Comparison of ENCODE assay signal across 8 mouse cellular contexts in genomic region chr19:7605930-7606783, GRCm38 (mm10). TPM values are rescaled to one million over a fixed set of nuclear protein-coding genes. Genes with fewer than 3 reads are reported as not detected.
DNase-seq lines count a peak whose midpoint lies in the region; ATAC-seq and TF ChIP-seq lines count a peak whose summit lies in the region.

No protein-coding gene starts in this region.

- no peak overlapping the region for H3K9ac ChIP-seq in liver, embryonic 11.5 days (ENCODE audit: low read depth, low read length)
- H3K9ac ChIP-seq in forebrain, embryonic 14.5 days (ENCODE audit: low read length) = peak overlapping the region; percentile 35; the same call in 1 of the 2 replicates
- 0 out of 2 replicates have a peak overlapping the region, but pooled peaks have one; percentile 46 for H3K9ac ChIP-seq in midbrain, postnatal 0 days (replicated peaks; ENCODE audit: low read length, poor library complexity, severe bottlenecking)

- peak overlapping the region; percentile 57 for H3K4me2 ChIP-seq in liver, embryonic 11.5 days
- peak overlapping the region; percentile 62 for H3K4me2 ChIP-seq in forebrain, embryonic 14.5 days (ENCODE audit: low read length)
- peak overlapping the region; percentile 81 for H3K4me2 ChIP-seq in midbrain, postnatal 0 days (ENCODE audit: low read depth, low read length, poor library complexity, severe bottlenecking)

- H3K4me3 ChIP-seq in liver, embryonic 11.5 days (ENCODE audit: low read depth, low read length) = peak overlapping the region; percentile 20
- H3K4me3 ChIP-seq in forebrain, embryonic 14.5 days (ENCODE audit: low read depth, low read length) = peak overlapping the region; percentile 23
- H3K4me3 ChIP-seq in limb, embryonic 10.5 days = peak overlapping the region; percentile 47
- H3K4me3 ChIP-seq in midbrain, postnatal 0 days (ENCODE audit: low read depth, low read length) = peak overlapping the region; percentile 36

- 6% methylated on average over 15 of the region's 15 CpGs for WGBS in liver, embryonic 11.5 days
- 0% methylated on average over 15 of the region's 15 CpGs for WGBS in forebrain, embryonic 14.5 days
- 2% methylated on average over 15 of the region's 15 CpGs for WGBS in limb, embryonic 10.5 days
- 3% methylated on average over 15 of the region's 15 CpGs for WGBS in midbrain, postnatal 0 days

- H3K27ac ChIP-seq in liver, embryonic 11.5 days (ENCODE audit: low read depth, low read length) = no peak overlapping the region
- H3K27ac ChIP-seq in forebrain, embryonic 14.5 days (ENCODE audit: low read depth, low read length) = peak overlapping the region; percentile 88
- H3K27ac ChIP-seq in limb, embryonic 10.5 days = peak overlapping the region; percentile 83
- H3K27ac ChIP-seq in midbrain, postnatal 0 days (ENCODE audit: low read depth, low read length) = peak overlapping the region; percentile 38

- TF ChIP-seq CTCF in midbrain, postnatal 0 days (IDR thresholded peaks at IDR 0.05) = peak; percentile 21; the same call in 1 of the 2 replicates

- H3K9me3 ChIP-seq in liver, embryonic 11.5 days (ENCODE audit: control insufficient read depth, low read length) = no peaks in the 10 kb centered on the region
- no peaks in the 10 kb centered on the region for H3K9me3 ChIP-seq in forebrain, embryonic 14.5 days (replicated peaks; ENCODE audit: control insufficient read depth, low read length)
- no peaks in the 10 kb centered on the region for H3K9me3 ChIP-seq in limb, embryonic 10.5 days (replicated peaks)
- H3K9me3 ChIP-seq in midbrain, postnatal 0 days (ENCODE audit: low read length) = no peaks in the 10 kb centered on the region

- DNase-seq in liver, embryonic 11.5 days (ENCODE audit: low spot score) = no peak
- no peak for DNase-seq in liver
- peak; percentile 97 for DNase-seq in forebrain, embryonic 14.5 days (ENCODE audit: low spot score)
- peak; percentile 78 for DNase-seq in kidney, adult 18-20 months
- DNase-seq in limb, embryonic 10.5 days (ENCODE audit: low spot score) = peak; percentile 74
- DNase-seq in midbrain, postnatal 0 days (ENCODE audit: low spot score) = peak; percentile 91
- no peak for DNase-seq in thymus, postnatal 4 days

- no peaks in the 10 kb centered on the region for H3K36me3 ChIP-seq in liver, embryonic 11.5 days (ENCODE audit: control insufficient read depth, insufficient read depth, low read length)
- no peaks in the 10 kb centered on the region for H3K36me3 ChIP-seq in forebrain, embryonic 14.5 days (ENCODE audit: control insufficient read depth, insufficient read depth, low read length)
- H3K36me3 ChIP-seq in limb, embryonic 10.5 days = no peaks in the 10 kb centered on the region
- H3K36me3 ChIP-seq in midbrain, postnatal 0 days (ENCODE audit: insufficient read depth, low read length) = no peaks in the 10 kb centered on the region

- no peak for ATAC-seq in liver, embryonic 11.5 days (replicated peaks; ENCODE audit: low FRiP score)
- peak; percentile 93 for ATAC-seq in forebrain, embryonic 14.5 days
- ATAC-seq in midbrain, postnatal 0 days (ENCODE audit: low FRiP score) = peak; percentile 81
- ATAC-seq in erythroid progenitor cell, adult 5-6 weeks (replicated peaks; ENCODE audit: low FRiP score, poor library complexity, severe bottlenecking) = no peak

- H3K27me3 ChIP-seq in liver, embryonic 11.5 days (replicated peaks; ENCODE audit: control insufficient read depth, insufficient read depth, low read length) = peaks cover 8% of the 10 kb centered on the region; the same call in 1 of the 2 replicates
- no peaks in the 10 kb centered on the region for H3K27me3 ChIP-seq in forebrain, embryonic 14.5 days (replicated peaks; ENCODE audit: control insufficient read depth, insufficient read depth, low read length)
- H3K27me3 ChIP-seq in limb, embryonic 10.5 days (ENCODE audit: low read depth, poor library complexity, severe bottlenecking) = peaks cover 28% of the 10 kb centered on the region
- no peaks in the 10 kb centered on the region for H3K27me3 ChIP-seq in midbrain, postnatal 0 days (ENCODE audit: insufficient read depth, low read length)

- peaks cover 9% of the 10 kb centered on the region for H3K4me1 ChIP-seq in liver, embryonic 11.5 days (replicated peaks; ENCODE audit: control insufficient read depth, insufficient read depth, low read length)
- peaks cover 21% of the 10 kb centered on the region for H3K4me1 ChIP-seq in forebrain, embryonic 14.5 days (ENCODE audit: control insufficient read depth, insufficient read depth, low read length)
- H3K4me1 ChIP-seq in limb, embryonic 10.5 days = peaks cover 33% of the 10 kb centered on the region
- peaks cover 11% of the 10 kb centered on the region for H3K4me1 ChIP-seq in midbrain, postnatal 0 days (ENCODE audit: insufficient read depth, low read length)

RNA-seq across cellular contexts. Expression of gene Lgals12, which starts 0.8 kb away (rescaled TPM):
- not detected in 2 replicates for polyA plus RNA-seq in liver, embryonic 11.5 days (2014; fragmentation: Nextera tagmentation; extraction: Ambion mirVana)
- polyA plus RNA-seq in forebrain, embryonic 14.5 days (2014; fragmentation: Nextera tagmentation; extraction: Ambion mirVana) = 0.14 and 0.20 TPM in 2 replicates
- polyA plus RNA-seq in limb, embryonic 10.5 days (2016; fragmentation: Nextera tagmentation; extraction: Ambion mirVana) = 0.21 and 0.84 TPM in 2 replicates
- total RNA-seq in midbrain, postnatal 0 days (2014; rRNA removed) = 0.09 and 0.16 TPM in 2 replicates
- 0.12 and 0.17 TPM in 2 replicates for polyA plus RNA-seq in midbrain, postnatal 0 days (2015; fragmentation: Nextera tagmentation; extraction: Ambion mirVana)
- total RNA-seq in erythroid progenitor cell, adult 5-6 weeks (2015; ENCODE audit: low replicate concordance) = not detected in 2 replicates
- total RNA-seq in erythroid progenitor cell, adult 5-6 weeks (2017; ENCODE audit: low replicate concordance) = not detected in 2 replicates

RNA-seq across cellular contexts. Expression of gene Hrasls5, which starts 6.2 kb away (rescaled TPM):
- polyA plus RNA-seq in liver, embryonic 11.5 days (2014; fragmentation: Nextera tagmentation; extraction: Ambion mirVana) = not detected in 2 replicates
- not detected in 2 replicates for polyA plus RNA-seq in forebrain, embryonic 14.5 days (2014; fragmentation: Nextera tagmentation; extraction: Ambion mirVana)
- not detected in 2 replicates for polyA plus RNA-seq in limb, embryonic 10.5 days (2016; fragmentation: Nextera tagmentation; extraction: Ambion mirVana)
- total RNA-seq in midbrain, postnatal 0 days (2014; rRNA removed) = 0.99 TPM in 1 of 2 replicates, not detected in the other
- 0.59 TPM in 1 of 2 replicates, not detected in the other for polyA plus RNA-seq in midbrain, postnatal 0 days (2015; fragmentation: Nextera tagmentation; extraction: Ambion mirVana)
- not detected in 2 replicates for total RNA-seq in erythroid progenitor cell, adult 5-6 weeks (2015; ENCODE audit: low replicate concordance)
- total RNA-seq in erythroid progenitor cell, adult 5-6 weeks (2017; ENCODE audit: low replicate concordance) = not detected in 2 replicates

RNA-seq across cellular contexts. Expression of gene Pla2g16, which starts 48.9 kb away (rescaled TPM):
- polyA plus RNA-seq in liver, embryonic 11.5 days (2014; fragmentation: Nextera tagmentation; extraction: Ambion mirVana) = 16.0 TPM in 2 replicates
- polyA plus RNA-seq in forebrain, embryonic 14.5 days (2014; fragmentation: Nextera tagmentation; extraction: Ambion mirVana) = 4.6 and 5.5 TPM in 2 replicates
- 3.2 and 3.6 TPM in 2 replicates for polyA plus RNA-seq in limb, embryonic 10.5 days (2016; fragmentation: Nextera tagmentation; extraction: Ambion mirVana)
- total RNA-seq in midbrain, postnatal 0 days (2014; rRNA removed) = 4.0 and 4.8 TPM in 2 replicates
- 5.5 and 6.6 TPM in 2 replicates for polyA plus RNA-seq in midbrain, postnatal 0 days (2015; fragmentation: Nextera tagmentation; extraction: Ambion mirVana)
- total RNA-seq in erythroid progenitor cell, adult 5-6 weeks (2015; ENCODE audit: low replicate concordance) = 46.5 and 56.6 TPM in 2 replicates
- total RNA-seq in erythroid progenitor cell, adult 5-6 weeks (2017; ENCODE audit: low replicate concordance) = 45.8 and 73.4 TPM in 2 replicates

Comparison
In these comparisons a context has a peak if more than half of its experiments do, and no peak if none do; other contexts are left out.
1. ATAC-seq: peak in forebrain, embryonic 14.5 days (single experiment) and midbrain, postnatal 0 days (single experiment); none in liver, embryonic 11.5 days (single experiment) and erythroid progenitor cell, adult 5-6 weeks (single experiment).
2. DNase-seq: peak in forebrain, embryonic 14.5 days (single experiment), kidney, adult 18-20 months (single experiment), limb, embryonic 10.5 days (single experiment) and midbrain, postnatal 0 days (single experiment); none in liver, embryonic 11.5 days (single experiment), liver (single experiment) and thymus, postnatal 4 days (single experiment).
3. Peak in every context shown above with its lines, with median percentiles within 50 percentile points of each other: H3K4me2 ChIP-seq and H3K4me3 ChIP-seq.